Mouse (Mus musculus) forebrain, embryonic 11.5 days (tissue): ENCODE data around the gene Cryzl2. TPM values are rescaled to one million over a fixed set of nuclear protein-coding genes. Genes with fewer than 3 reads are reported as not detected.

Experiments used
- ATAC-seq: fragments of 200-750 bp; cut with Nextera tagmentation; replicated peaks from 2 replicates; pipeline ENCODE4 v1.8.0; 2017; ENCODE audit warnings: moderate TSS enrichment; ENCODE audit not compliant: low FRiP score
- DNase-seq: peaks from one replicate; pipeline ENCODE4 v3.0.0-alpha.2; 2017; ENCODE audit warnings: low spot score
- H3K27ac ChIP-seq: fragments of 300-500 bp; sonication (generic); 2 replicates; pipeline ENCODE4 v1.5.1; 2014; ENCODE audit warnings: low read depth, low read length
- H3K27me3 ChIP-seq: fragments of 300-500 bp; sonication (generic); 2 replicates; pipeline ENCODE4 v1.6.1; 2014; ENCODE audit warnings: mild to moderate bottlenecking, low read length, mixed read lengths; ENCODE audit not compliant: control insufficient read depth, insufficient read depth
- H3K36me3 ChIP-seq: fragments of 300-500 bp; sonication (generic); 2 replicates; pipeline ENCODE4 v1.6.1; 2014; ENCODE audit warnings: mild to moderate bottlenecking, low read length, moderate library complexity, mixed read lengths; ENCODE audit not compliant: control insufficient read depth, insufficient read depth
- H3K4me1 ChIP-seq: fragments of 300-500 bp; sonication (generic); replicated peaks from 2 replicates; pipeline ENCODE4 v1.6.1; 2014; ENCODE audit warnings: low read length, mixed read lengths; ENCODE audit not compliant: control insufficient read depth, insufficient read depth
- H3K4me2 ChIP-seq: fragments of 300-500 bp; sonication (generic); 2 replicates; pipeline ENCODE4 v1.6.1; 2014; ENCODE audit warnings: low read depth, mild to moderate bottlenecking, low read length, moderate library complexity, mixed read lengths; ENCODE audit not compliant: severe bottlenecking
- H3K4me3 ChIP-seq: fragments of 300-500 bp; sonication (generic); 2 replicates; pipeline ENCODE4 v1.5.1; 2014; ENCODE audit warnings: low read depth, low read length
- H3K9ac ChIP-seq: fragments of 300-500 bp; sonication (generic); 2 replicates; pipeline ENCODE4 v1.6.1; 2014; ENCODE audit warnings: low read length
- H3K9me3 ChIP-seq: fragments of 300-500 bp; sonication (generic); 2 replicates; pipeline ENCODE4 v1.6.1; 2016; ENCODE audit warnings: low read length, mixed read lengths; ENCODE audit not compliant: control insufficient read depth
- WGBS: fragments of 180-500 bp; shearing (Covaris S2); extraction: QIAGEN DNeasy Blood & Tissue Kit; methylation state at CpG from one replicate; pipeline ENCODE4 v1.1.7; 2014; 5-methylcytosine and 5-hydroxymethylcytosine counted together
- polyA plus RNA-seq: library from polyadenylated mRNA; unstranded; fragments of >200 nt; fragmentation: Nextera tagmentation; extraction: Ambion mirVana; gene quantifications from 2 replicates; pipeline ENCODE4 v1.2.1, GENCODE M21; 2014

Gene Cryzl2
- polyA plus RNA-seq: 8.4 and 9.4 TPM in 2 replicates

DNA sequence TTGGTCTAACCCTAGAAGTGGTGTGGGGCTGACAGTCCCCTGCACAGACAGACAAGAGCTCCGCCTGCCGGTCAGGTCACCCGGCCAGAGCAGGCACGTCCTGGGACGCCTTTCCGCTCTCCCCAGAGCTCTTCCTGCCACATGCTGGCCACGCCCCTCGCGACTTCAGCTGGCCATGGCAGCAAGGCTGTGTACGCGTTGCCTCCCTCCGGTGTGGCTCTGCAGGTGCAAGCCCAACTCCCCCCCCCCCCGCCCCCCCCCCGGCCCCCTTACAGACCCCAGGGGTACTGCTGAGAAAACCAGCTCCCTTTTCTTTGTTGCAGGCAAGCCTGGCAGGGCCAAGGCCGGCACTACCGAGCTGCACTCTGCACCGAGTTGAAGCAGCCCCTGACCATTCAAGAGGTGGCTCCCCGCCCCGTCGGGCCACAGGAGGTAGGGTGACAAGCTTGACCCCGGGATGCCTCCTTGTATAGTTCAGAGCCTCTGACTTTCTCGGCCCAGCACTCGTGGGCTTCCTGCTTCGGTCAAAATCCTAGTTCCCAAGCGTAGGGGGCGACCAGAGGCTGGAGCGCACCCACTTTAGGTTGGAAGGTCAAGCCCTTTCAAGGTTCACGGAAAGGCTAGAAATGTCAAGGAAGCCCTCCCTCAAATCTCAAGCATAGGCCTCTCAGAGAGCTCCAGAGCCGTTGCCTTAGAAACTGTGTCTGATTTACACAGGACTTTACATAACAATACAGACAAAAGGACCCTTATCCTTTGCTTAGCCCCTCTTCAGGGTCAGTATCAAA lies at the start of gene Cryzl2:
Cryzl2 (plus strand) TSS at position 157 of the 788 bp plus-strand sequence.
- H3K9me3 ChIP-seq: no peaks in the 10 kb centered on the region
- peak within 1 kb of the TSS; percentile 44 for H3K9ac ChIP-seq
- H3K4me2 ChIP-seq: peak within 1 kb of the TSS; percentile 62
- 2% methylated on average over 27 of the region's 29 CpGs for WGBS
- H3K27ac ChIP-seq: peak within 1 kb of the TSS; percentile 26; the same call in 1 of the 2 replicates
- peak within 1 kb of the TSS; percentile 28 for H3K4me3 ChIP-seq
- no peaks in the 10 kb centered on the region for H3K36me3 ChIP-seq
- ATAC-seq (peak; percentile 87), DNase-seq (peak; percentile 90)
- peaks cover 8% of the 10 kb centered on the region for H3K4me1 ChIP-seq
- peaks cover 2% of the 10 kb centered on the region; the same call in 1 of the 2 replicates for H3K27me3 ChIP-seq

- no peak overlapping the region for H3K9ac ChIP-seq
- WGBS: 92% methylated on average over 2 of the region's 2 CpGs
- no peaks in the 10 kb centered on the region for H3K36me3 ChIP-seq
- H3K4me1 ChIP-seq: peaks cover 7% of the 10 kb centered on the region; the same call in 1 of the 2 replicates
- no peak overlapping the region for H3K27ac ChIP-seq
- no peak overlapping the region for H3K4me3 ChIP-seq
- ATAC-seq (no peak), DNase-seq (no peak)
- no peaks in the 10 kb centered on the region for H3K9me3 ChIP-seq
- no peak overlapping the region for H3K4me2 ChIP-seq
- no peaks in the 10 kb centered on the region for H3K27me3 ChIP-seq
Measured at GRCm38 (mm10) chr1:157409648-157410047, 48.7 kb upstream of the Cryzl2 start.

GRCm38 (mm10) chr1:157410937-157411336 lies 47.4 kb upstream of the Cryzl2 start:
- H3K4me3 ChIP-seq: peak overlapping the region; percentile 95
- WGBS: 8% methylated on average over 8 of the region's 8 CpGs
- ATAC-seq (no peak), DNase-seq (no peak)
- H3K9ac ChIP-seq: peak overlapping the region; percentile 88
- no peak overlapping the region for H3K27ac ChIP-seq
- H3K9me3 ChIP-seq: no peaks in the 10 kb centered on the region
- peaks cover 7% of the 10 kb centered on the region; the same call in 1 of the 2 replicates for H3K4me1 ChIP-seq
- no peaks in the 10 kb centered on the region for H3K27me3 ChIP-seq
- peak overlapping the region; percentile 62 for H3K4me2 ChIP-seq
- H3K36me3 ChIP-seq: no peaks in the 10 kb centered on the region

GRCm38 (mm10) chr1:157411341-157411710 lies 47.1 kb upstream of the Cryzl2 start:
- H3K36me3 ChIP-seq: no peaks in the 10 kb centered on the region
- WGBS: 0% methylated on average over 4 of the region's 4 CpGs
- no peaks in the 10 kb centered on the region for H3K27me3 ChIP-seq
- no peak for DNase-seq
- ATAC-seq: no peak
- H3K4me3 ChIP-seq: peak overlapping the region; percentile 95
- H3K9me3 ChIP-seq: no peaks in the 10 kb centered on the region
- no peak overlapping the region; the same call in 1 of the 2 replicates for H3K27ac ChIP-seq
- peaks cover 7% of the 10 kb centered on the region; the same call in 1 of the 2 replicates for H3K4me1 ChIP-seq
- H3K4me2 ChIP-seq: peak overlapping the region; percentile 62
- peak overlapping the region; percentile 88 for H3K9ac ChIP-seq

GRCm38 (mm10) chr1:157411711-157412380 lies 46.5 kb upstream of the Cryzl2 start:
- Histone ChIP-seq H3K4me2 (peak overlapping the region; percentile 62), H3K4me1 (peaks cover 7% of the 10 kb centered on the region; the same call in 1 of the 2 replicates)
- under 1% methylated on average over 85 of the region's 85 CpGs for WGBS

DNA sequence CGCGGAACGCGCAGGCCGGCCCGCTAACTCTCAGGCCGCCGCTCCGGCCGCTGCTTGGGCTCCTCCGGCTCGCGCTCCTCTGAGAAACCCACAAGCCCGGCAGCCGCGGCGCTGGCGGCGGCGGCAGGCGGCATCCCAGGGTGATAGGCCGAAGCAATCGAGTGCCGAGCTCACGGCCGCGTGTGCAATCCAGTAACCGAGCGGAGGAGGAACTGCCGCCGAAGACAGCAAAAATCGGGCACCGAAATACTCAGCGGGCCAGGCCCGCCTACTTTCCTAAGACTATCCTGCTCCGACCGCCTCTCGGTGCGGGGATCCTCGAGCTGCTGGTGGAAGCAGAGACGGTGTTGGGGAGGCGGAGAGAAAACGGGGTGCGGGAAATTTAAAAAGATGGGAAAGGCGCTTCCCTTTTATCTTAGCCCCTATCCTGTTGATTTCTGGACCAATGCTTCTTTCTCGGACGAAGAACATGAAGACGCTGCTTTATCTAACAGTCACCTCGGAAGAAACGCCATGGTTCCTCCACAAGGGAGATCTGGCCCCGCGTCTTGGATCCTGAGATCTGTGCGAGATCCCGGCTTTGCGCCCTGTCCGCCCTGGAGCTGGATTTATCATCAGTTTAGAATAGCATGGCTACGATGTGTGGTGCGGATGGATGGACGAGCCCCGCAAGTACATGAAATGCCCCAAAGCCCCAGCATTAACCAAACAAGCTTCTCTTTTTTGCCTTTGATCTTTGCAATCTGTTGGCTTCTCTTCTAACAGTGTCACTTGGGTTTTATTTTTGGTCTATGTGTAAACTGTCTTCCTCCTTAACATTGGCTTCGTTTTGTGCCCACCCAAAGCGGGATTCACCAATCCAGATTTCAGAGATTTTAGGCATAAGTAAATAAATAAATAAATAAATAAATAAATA lies 45.7 kb upstream of the Cryzl2 start, which contains the start of gene Rasal2:
Rasal2 (minus strand) TSS at position 142 of the 916 bp plus-strand sequence.
- DNase-seq (peak; percentile 99), ATAC-seq (peak; percentile 97)
- H3K4me1 ChIP-seq: peaks cover 7% of the 10 kb centered on the region; the same call in 1 of the 2 replicates
- WGBS: under 1% methylated on average over 60 of the region's 62 CpGs
- H3K9ac ChIP-seq: peak within 1 kb of the TSS; percentile 88
- no peaks in the 10 kb centered on the region for H3K27me3 ChIP-seq
- no peaks in the 10 kb centered on the region for H3K36me3 ChIP-seq
- H3K4me2 ChIP-seq: peak within 1 kb of the TSS; percentile 62
- H3K27ac ChIP-seq: peak within 1 kb of the TSS; percentile 94
- no peaks in the 10 kb centered on the region for H3K9me3 ChIP-seq
- peak within 1 kb of the TSS; percentile 95 for H3K4me3 ChIP-seq

More at GRCm38 (mm10) chr1:157411711-157412380, 46.5 kb upstream of the Cryzl2 start:
- no peaks in the 10 kb centered on the region for H3K9me3 ChIP-seq
- H3K36me3 ChIP-seq: no peaks in the 10 kb centered on the region
- peak overlapping the region; percentile 88 for H3K9ac ChIP-seq
- DNase-seq: peak; percentile 84
- H3K27ac ChIP-seq: peak overlapping the region; percentile 94
- peak overlapping the region; percentile 95 for H3K4me3 ChIP-seq
- H3K27me3 ChIP-seq: no peaks in the 10 kb centered on the region
- ATAC-seq: peak; percentile 91

DNA sequence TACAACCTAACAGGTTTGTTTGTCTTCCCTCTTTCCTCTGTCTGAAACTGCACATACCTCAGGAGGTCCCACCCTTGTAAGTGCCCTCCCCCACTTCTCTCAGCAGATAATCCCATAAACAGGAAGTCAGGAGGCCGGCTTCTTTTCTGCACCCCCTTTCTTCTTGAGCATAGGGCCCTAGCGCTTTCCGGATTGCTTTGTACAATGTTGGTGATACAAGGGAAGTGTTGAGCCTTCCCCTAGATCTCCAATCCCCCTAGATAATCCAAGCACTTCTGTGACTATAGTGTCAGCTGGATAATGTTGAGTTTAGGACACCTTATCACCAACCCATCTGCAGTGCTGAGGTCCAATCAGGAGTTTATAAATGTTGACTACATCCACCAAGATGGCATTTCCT lies 42.6 kb upstream of the Cryzl2 start:
- DNase-seq (no peak), ATAC-seq (no peak)
- Histone ChIP-seq H3K9ac (no peak overlapping the region), H3K4me2 (no peak overlapping the region), H3K4me3 (no peak overlapping the region), H3K9me3 (no peaks in the 10 kb centered on the region), H3K27ac (no peak overlapping the region), H3K4me1 (peaks cover 5% of the 10 kb centered on the region; the same call in 1 of the 2 replicates), H3K27me3 (no peaks in the 10 kb centered on the region), H3K36me3 (no peaks in the 10 kb centered on the region)
- WGBS: 76% methylated on average over 3 of the region's 3 CpGs

DNA sequence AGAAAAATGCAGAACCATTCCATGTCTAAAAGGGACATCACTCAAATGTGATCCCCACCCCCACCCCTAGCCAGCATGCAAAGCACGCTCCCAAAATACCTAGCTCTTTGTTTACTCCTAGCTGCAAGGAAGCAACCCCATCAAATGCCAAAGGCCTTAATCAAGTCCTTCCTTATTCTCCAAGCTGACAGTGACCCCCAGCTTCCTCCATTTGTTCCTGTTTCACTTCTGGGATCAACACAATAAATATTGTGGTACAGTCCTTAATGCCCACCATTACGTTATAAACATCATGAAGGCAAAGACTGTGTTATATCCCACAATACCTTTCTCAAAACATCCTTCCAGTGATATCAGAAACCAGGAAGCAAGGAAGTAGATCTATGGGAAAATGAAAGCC lies 41.7 kb upstream of the Cryzl2 start:
- Histone ChIP-seq H3K9me3 (no peaks in the 10 kb centered on the region), H3K36me3 (no peaks in the 10 kb centered on the region), H3K4me2 (no peak overlapping the region), H3K27me3 (no peaks in the 10 kb centered on the region), H3K4me3 (no peak overlapping the region), H3K4me1 (peaks cover 2% of the 10 kb centered on the region; the same call in 1 of the 2 replicates), H3K9ac (no peak overlapping the region), H3K27ac (no peak overlapping the region)
- ATAC-seq: no peak
- DNase-seq: no peak
- WGBS: 82% methylated on average over 2 of the region's 2 CpGs
